Mouse (Mus musculus) limb, embryonic 11.5 days (tissue): ENCODE results near the gene Ar. TPM values are rescaled to one million over a fixed set of nuclear protein-coding genes. Genes with fewer than 3 reads are reported as not detected.

Source experiments
- ATAC-seq: fragments of 200-750 bp; cut with Nextera tagmentation; 2 replicates; pipeline ENCODE4 v1.8.0; 2017; ENCODE audit warnings: low read depth; ENCODE audit not compliant: insufficient number of reproducible peaks, low FRiP score, low TSS enrichment
- DNase-seq: peaks from one replicate; pipeline ENCODE4 v3.0.0-alpha.2; 2015; ENCODE audit warnings: low spot score
- H3K27ac ChIP-seq: fragments of 300-500 bp; sonication (generic); replicated peaks from 2 replicates; pipeline ENCODE4 v1.5.1; 2014; ENCODE audit warnings: low read depth, mild to moderate bottlenecking, low read length
- H3K27me3 ChIP-seq: fragments of 300-500 bp; sonication (generic); 2 replicates; pipeline ENCODE4 v1.6.1; 2014; ENCODE audit warnings: mild to moderate bottlenecking, low read length, mixed read lengths; ENCODE audit not compliant: control insufficient read depth, insufficient read depth
- H3K36me3 ChIP-seq: fragments of 300-500 bp; sonication (generic); 2 replicates; pipeline ENCODE4 v1.6.1; 2014; ENCODE audit warnings: mild to moderate bottlenecking, low read length, moderate library complexity, mixed read lengths; ENCODE audit not compliant: control insufficient read depth, insufficient read depth
- H3K4me1 ChIP-seq: fragments of 300-500 bp; sonication (generic); 2 replicates; pipeline ENCODE4 v1.6.1; 2014; ENCODE audit warnings: low read length, mixed read lengths; ENCODE audit not compliant: control insufficient read depth, insufficient read depth
- H3K4me2 ChIP-seq: fragments of 300-500 bp; sonication (generic); 2 replicates; pipeline ENCODE4 v1.6.1; 2014; ENCODE audit warnings: low read depth, mild to moderate bottlenecking, moderate library complexity; ENCODE audit not compliant: severe bottlenecking
- H3K4me3 ChIP-seq: fragments of 300-500 bp; sonication (generic); 2 replicates; pipeline ENCODE4 v1.5.1; 2014; ENCODE audit warnings: low read depth, low read length
- H3K9ac ChIP-seq: fragments of 300-500 bp; sonication (generic); 2 replicates; pipeline ENCODE4 v1.6.1; 2014; ENCODE audit warnings: mild to moderate bottlenecking, low read length
- H3K9me3 ChIP-seq: fragments of 300-500 bp; sonication (generic); 2 replicates; pipeline ENCODE4 v1.6.1; 2016; ENCODE audit warnings: low read length; ENCODE audit not compliant: control insufficient read depth
- WGBS: fragments of 180-500 bp; shearing (Covaris S2); extraction: QIAGEN DNeasy Blood & Tissue Kit; methylation state at CpG from one replicate; pipeline ENCODE4 v1.1.7; 2014; 5-methylcytosine and 5-hydroxymethylcytosine counted together
- polyA plus RNA-seq: library from polyadenylated mRNA; unstranded; fragments of >200 nt; fragmentation: Nextera tagmentation; extraction: Ambion mirVana; gene quantifications from 2 replicates; pipeline ENCODE4 v1.2.1, GENCODE M21; 2014

The Ar gene
- polyA plus RNA-seq, 1 experiment from 2014 or later: 0.03 TPM

- 86% methylated on average over 2 of the region's 2 CpGs for WGBS
- H3K4me1 ChIP-seq: no peaks in the 10 kb centered on the region
Measured at GRCm38 (mm10) chrX:98245108-98245507, 96.5 kb downstream of the Ar start.

GRCm38 (mm10) chrX:98248363-98248762, 99.8 kb downstream of the Ar start:
- Histone ChIP-seq H3K4me1 (no peaks in the 10 kb centered on the region), H3K9me3 (no peaks in the 10 kb centered on the region), H3K4me3 (no peak overlapping the region), H3K9ac (no peak overlapping the region), H3K4me2 (no peak overlapping the region), H3K27me3 (no peaks in the 10 kb centered on the region), H3K36me3 (no peaks in the 10 kb centered on the region), H3K27ac (no peak overlapping the region)
- 82% methylated on average over 4 of the region's 4 CpGs for WGBS
- ATAC-seq: no peak
- no peak for DNase-seq

More at GRCm38 (mm10) chrX:98245108-98245507, 96.5 kb downstream of the Ar start:
- no peaks in the 10 kb centered on the region for H3K36me3 ChIP-seq
- no peak for DNase-seq
- no peak overlapping the region for H3K4me3 ChIP-seq
- H3K27me3 ChIP-seq: no peaks in the 10 kb centered on the region
- H3K4me2 ChIP-seq: no peak overlapping the region
- no peak overlapping the region for H3K9ac ChIP-seq
- H3K9me3 ChIP-seq: no peaks in the 10 kb centered on the region
- ATAC-seq: no peak
- H3K27ac ChIP-seq: no peak overlapping the region

GRCm38 (mm10) chrX:98259620-98260019, 111.1 kb downstream of the Ar start:
- ATAC-seq: no peak
- no peak overlapping the region for H3K9ac ChIP-seq
- H3K27ac ChIP-seq: no peak overlapping the region
- H3K36me3 ChIP-seq: no peaks in the 10 kb centered on the region
- DNase-seq: no peak
- WGBS: 92% methylated on average over 2 of the region's 2 CpGs
- H3K4me1 ChIP-seq: no peaks in the 10 kb centered on the region
- H3K9me3 ChIP-seq: no peaks in the 10 kb centered on the region
- H3K27me3 ChIP-seq: no peaks in the 10 kb centered on the region
- H3K4me2 ChIP-seq: no peak overlapping the region
- H3K4me3 ChIP-seq: no peak overlapping the region

- Histone ChIP-seq H3K27ac (no peak overlapping the region), H3K27me3 (no peaks in the 10 kb centered on the region), H3K9ac (no peak overlapping the region), H3K9me3 (no peaks in the 10 kb centered on the region), H3K4me3 (no peak overlapping the region), H3K4me1 (no peaks in the 10 kb centered on the region), H3K36me3 (no peaks in the 10 kb centered on the region), H3K4me2 (no peak overlapping the region)
- ATAC-seq (no peak), DNase-seq (no peak)
- 86% methylated on average over 2 of the region's 2 CpGs for WGBS
Measured at GRCm38 (mm10) chrX:98265755-98266154, 117.2 kb downstream of the Ar start.

- Histone ChIP-seq H3K27ac (no peak overlapping the region), H3K9ac (no peak overlapping the region), H3K36me3 (no peaks in the 10 kb centered on the region), H3K9me3 (no peaks in the 10 kb centered on the region), H3K27me3 (no peaks in the 10 kb centered on the region), H3K4me1 (no peaks in the 10 kb centered on the region), H3K4me3 (no peak overlapping the region), H3K4me2 (no peak overlapping the region)
- ATAC-seq (no peak), DNase-seq (no peak)
Measured at GRCm38 (mm10) chrX:98271361-98271760, 122.8 kb downstream of the Ar start.

GRCm38 (mm10) chrX:98291763-98292162, 143.2 kb downstream of the Ar start:
- H3K9me3 ChIP-seq: no peaks in the 10 kb centered on the region
- 64% methylated on average over 1 of the region's 1 CpGs for WGBS
- DNase-seq: no peak
- no peak overlapping the region for H3K27ac ChIP-seq
- H3K27me3 ChIP-seq: no peaks in the 10 kb centered on the region
- H3K4me3 ChIP-seq: no peak overlapping the region
- no peak overlapping the region for H3K9ac ChIP-seq
- H3K4me2 ChIP-seq: no peak overlapping the region
- no peaks in the 10 kb centered on the region for H3K36me3 ChIP-seq
- ATAC-seq: no peak
- no peaks in the 10 kb centered on the region for H3K4me1 ChIP-seq

GRCm38 (mm10) chrX:98300685-98301084, 152.1 kb downstream of the Ar start:
- WGBS: 80% methylated on average over 4 of the region's 4 CpGs
- ATAC-seq: no peak
- Histone ChIP-seq H3K9ac (no peak overlapping the region), H3K27me3 (no peaks in the 10 kb centered on the region), H3K4me3 (no peak overlapping the region), H3K4me2 (no peak overlapping the region), H3K27ac (no peak overlapping the region), H3K36me3 (no peaks in the 10 kb centered on the region), H3K4me1 (no peaks in the 10 kb centered on the region), H3K9me3 (no peaks in the 10 kb centered on the region)
- no peak for DNase-seq

GRCm38 (mm10) chrX:98301924-98302323, 153.4 kb downstream of the Ar start:
- H3K27ac ChIP-seq: no peak overlapping the region
- no peaks in the 10 kb centered on the region for H3K36me3 ChIP-seq
- no peak overlapping the region for H3K9ac ChIP-seq
- ATAC-seq (no peak), DNase-seq (no peak)
- H3K9me3 ChIP-seq: no peaks in the 10 kb centered on the region
- no peaks in the 10 kb centered on the region for H3K27me3 ChIP-seq
- WGBS: 72% methylated on average over 2 of the region's 2 CpGs
- H3K4me3 ChIP-seq: no peak overlapping the region
- H3K4me2 ChIP-seq: no peak overlapping the region
- H3K4me1 ChIP-seq: no peaks in the 10 kb centered on the region

- H3K27ac ChIP-seq: no peak overlapping the region
- H3K9me3 ChIP-seq: no peaks in the 10 kb centered on the region
- no peak overlapping the region for H3K4me2 ChIP-seq
- DNase-seq (no peak), ATAC-seq (no peak)
- WGBS: 62% methylated on average over 3 of the region's 3 CpGs
- H3K4me3 ChIP-seq: no peak overlapping the region
- no peaks in the 10 kb centered on the region for H3K4me1 ChIP-seq
- H3K9ac ChIP-seq: no peak overlapping the region
- H3K36me3 ChIP-seq: no peaks in the 10 kb centered on the region
- H3K27me3 ChIP-seq: no peaks in the 10 kb centered on the region
Measured at GRCm38 (mm10) chrX:98315961-98316360, 167.4 kb downstream of the Ar start.
